Mouse (Mus musculus) ovary, postnatal 10 days (tissue): ENCODE data around the gene B4galnt3.

Experiments used
- DNase-seq: peaks from one replicate; pipeline ENCODE4 v3.0.0; 2022; ENCODE audit warnings: low spot score

The B4galnt3 gene

DNA sequence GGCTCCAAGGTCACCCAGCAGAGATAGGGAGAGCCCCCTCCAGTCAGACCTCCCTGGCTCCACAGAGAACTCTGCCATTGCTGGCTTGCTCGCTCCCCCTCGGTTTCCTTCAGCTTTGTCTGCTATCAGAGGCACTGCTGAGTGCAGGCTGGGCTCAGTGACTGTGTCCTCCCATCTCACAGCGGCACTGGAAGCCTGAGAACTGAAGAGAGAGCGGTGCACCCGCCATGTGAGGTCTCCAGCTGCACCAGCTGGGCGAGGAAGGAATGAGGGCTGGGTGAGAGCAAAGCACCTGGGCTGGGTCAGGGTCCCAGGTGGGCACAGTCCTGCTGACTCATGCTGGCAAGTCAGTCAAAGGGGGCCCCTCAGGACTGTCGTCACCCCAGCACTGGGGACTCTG is 108.6 kb downstream of the B4galnt3 start:
- no peak for DNase-seq

DNA sequence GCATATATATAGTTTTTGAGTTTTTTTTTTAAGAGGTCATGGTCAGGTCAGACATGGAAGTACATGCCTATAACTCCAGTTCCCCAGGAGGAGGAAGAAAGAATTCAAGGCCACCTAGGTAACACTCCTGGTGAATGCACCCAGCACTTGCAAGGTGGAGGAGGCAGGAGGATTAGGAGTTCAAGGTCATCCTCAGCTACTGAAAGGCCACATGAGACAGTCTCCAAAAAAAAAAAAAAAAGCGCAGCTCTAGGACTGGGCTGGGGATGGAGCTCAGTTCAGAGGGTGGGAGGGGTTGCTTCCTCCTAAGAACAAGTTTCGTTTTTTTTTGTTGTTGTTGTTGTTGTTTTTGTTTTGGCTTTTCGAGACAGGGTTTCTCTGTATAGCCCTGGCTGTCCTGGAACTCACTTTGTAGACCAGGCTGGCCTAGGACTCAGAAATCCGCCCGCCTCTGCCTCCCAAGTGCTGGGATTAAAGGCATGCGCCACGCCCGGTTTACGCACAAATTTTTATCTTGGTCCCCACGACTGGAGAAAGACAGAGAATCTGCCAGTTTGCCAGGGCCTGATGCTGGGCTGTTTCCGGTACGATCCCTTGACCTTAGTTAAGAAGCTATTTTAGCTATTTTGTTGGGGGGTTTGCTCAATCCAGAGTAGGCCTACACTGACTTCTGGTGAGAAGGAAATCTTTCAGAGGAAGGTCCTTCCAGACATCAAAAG is 109.2 kb downstream of the B4galnt3 start:
- no peak for DNase-seq

GRCm38 (mm10) chr6:120183771-120184170 is 110.6 kb downstream of the B4galnt3 start:
- DNase-seq: no peak

- no peak for DNase-seq
Observed at GRCm38 (mm10) chr6:120182160-120182559, 112.2 kb downstream of the B4galnt3 start.

GRCm38 (mm10) chr6:120180492-120180891 is 113.9 kb downstream of the B4galnt3 start:
- DNase-seq: no peak

- DNase-seq: no peak
Observed at GRCm38 (mm10) chr6:120179756-120180206, 114.6 kb downstream of the B4galnt3 start.

DNA sequence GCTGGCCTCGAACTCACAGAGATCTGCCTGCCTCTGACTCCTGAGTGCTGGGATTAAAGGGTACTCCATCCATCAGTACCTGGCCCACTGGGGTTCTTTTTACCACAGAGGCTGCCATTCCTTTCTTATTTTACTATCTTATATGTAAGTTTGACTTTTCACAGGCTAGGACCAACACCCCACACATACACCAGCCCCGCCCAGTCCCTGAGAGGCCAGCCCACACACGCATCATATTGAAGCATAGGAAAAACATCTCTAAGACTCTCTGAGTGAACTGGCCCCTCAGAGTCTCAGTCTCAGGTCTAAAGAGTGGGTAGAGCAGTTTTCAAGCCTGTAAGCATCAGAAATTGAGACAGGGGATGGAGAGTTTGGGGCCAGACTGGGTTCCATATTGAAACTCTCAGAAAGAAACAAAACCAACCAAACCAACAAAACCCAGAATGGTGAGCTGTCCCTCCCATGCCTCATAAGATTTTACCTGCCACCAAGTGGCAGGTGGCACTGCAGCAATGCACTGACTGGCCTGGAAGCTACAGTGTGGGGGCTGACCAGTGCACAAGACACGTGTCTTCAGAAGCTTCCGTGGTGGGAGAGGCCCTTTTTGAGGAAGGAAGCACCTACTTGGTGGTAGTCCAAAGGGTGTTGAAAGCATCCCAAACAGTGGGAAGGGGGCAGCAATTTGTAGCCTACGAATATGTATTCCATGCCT is 115.2 kb downstream of the B4galnt3 start:
- no peak for DNase-seq

DNA sequence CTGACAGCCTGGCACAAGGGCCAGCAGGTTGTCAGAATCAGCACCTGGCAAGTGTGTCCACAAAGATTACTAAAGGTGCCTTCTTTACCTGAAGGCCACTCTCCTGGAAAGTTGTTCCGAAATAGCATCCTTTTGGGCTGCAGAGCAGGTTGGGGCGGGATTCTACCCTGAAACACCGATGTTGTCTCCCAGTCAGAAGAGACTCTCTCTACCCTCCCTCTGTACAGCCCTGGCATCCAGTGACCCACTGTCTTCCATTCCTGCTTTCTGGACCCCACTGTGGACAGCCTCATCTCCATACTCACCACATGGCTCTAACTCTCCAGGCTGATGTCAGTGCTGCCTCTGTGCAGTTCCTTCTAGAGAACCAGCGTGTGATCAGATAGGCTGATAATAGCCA is 118.7 kb downstream of the B4galnt3 start:
- DNase-seq: no peak

GRCm38 (mm10) chr6:120174602-120175115 is 119.7 kb downstream of the B4galnt3 start:
- no peak for DNase-seq

- DNase-seq: no peak
Observed at GRCm38 (mm10) chr6:120174028-120174601, 120.2 kb downstream of the B4galnt3 start.

GRCm38 (mm10) chr6:120172294-120173017 is 121.9 kb downstream of the B4galnt3 start:
- DNase-seq: no peak

GRCm38 (mm10) chr6:120167574-120167973 is 126.8 kb downstream of the B4galnt3 start:
- DNase-seq: no peak

- no peak for DNase-seq
Observed at GRCm38 (mm10) chr6:120164765-120165164, 129.6 kb downstream of the B4galnt3 start.

GRCm38 (mm10) chr6:120162928-120163327 is 131.4 kb downstream of the B4galnt3 start:
- DNase-seq: no peak

DNA sequence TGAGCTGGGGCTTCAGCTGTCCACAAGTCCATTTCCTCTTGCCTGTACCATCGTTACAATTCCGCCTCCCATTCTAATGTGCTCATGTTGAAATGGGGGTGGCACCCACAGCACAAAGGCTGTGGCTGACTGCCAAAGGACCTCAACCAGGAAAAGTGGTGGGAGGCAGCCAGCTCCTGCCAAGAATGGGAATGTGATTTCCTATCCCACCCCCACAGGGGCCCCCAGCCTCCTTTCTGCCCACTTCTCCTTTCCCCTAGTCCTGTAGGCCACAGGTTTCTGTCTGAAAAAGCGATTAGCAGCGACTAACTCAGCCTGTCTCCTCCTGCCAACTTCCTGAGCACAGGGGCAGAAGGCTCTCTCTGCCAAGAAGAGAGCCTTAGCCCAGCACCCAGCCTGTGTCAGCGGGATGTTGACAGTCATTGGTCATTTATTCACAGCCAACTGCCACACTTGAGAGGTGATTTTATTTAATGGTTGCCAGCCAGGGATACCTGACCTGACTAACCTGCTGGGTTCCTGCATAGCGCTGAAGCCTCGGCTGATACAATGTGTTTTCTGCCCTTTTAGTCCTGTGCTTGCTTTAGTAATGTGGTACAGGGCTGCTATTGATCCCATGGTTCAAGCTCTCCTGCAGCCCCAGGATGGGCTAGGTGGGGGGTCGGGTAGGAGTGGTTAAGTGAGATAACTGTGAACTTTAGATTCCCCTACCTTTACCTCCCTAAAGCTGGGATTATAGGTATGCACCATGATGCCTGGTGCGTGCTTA is 135.0 kb downstream of the B4galnt3 start:
- no peak for DNase-seq

- DNase-seq: no peak
Observed at GRCm38 (mm10) chr6:120157479-120157878, 136.9 kb downstream of the B4galnt3 start.

DNA sequence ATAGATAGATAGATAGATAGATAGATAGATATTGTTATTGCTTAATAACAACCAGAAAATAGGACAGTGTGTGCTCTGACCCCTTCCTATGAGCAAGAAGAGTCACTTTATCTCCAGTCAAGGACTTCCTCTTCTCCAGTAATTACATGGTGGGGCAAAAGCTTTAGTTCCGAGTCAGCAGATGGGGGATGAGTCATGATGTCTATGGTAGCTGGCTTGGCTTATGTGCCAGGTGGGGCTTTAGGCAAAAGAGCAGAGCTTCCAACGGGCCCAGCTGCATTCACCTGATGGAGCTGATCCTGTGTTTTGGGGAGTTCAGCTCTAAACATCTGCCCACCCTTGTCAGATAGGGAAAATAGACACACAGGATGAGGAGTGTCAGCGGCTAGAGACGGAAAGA is 138.8 kb downstream of the B4galnt3 start:
- no peak for DNase-seq

DNA sequence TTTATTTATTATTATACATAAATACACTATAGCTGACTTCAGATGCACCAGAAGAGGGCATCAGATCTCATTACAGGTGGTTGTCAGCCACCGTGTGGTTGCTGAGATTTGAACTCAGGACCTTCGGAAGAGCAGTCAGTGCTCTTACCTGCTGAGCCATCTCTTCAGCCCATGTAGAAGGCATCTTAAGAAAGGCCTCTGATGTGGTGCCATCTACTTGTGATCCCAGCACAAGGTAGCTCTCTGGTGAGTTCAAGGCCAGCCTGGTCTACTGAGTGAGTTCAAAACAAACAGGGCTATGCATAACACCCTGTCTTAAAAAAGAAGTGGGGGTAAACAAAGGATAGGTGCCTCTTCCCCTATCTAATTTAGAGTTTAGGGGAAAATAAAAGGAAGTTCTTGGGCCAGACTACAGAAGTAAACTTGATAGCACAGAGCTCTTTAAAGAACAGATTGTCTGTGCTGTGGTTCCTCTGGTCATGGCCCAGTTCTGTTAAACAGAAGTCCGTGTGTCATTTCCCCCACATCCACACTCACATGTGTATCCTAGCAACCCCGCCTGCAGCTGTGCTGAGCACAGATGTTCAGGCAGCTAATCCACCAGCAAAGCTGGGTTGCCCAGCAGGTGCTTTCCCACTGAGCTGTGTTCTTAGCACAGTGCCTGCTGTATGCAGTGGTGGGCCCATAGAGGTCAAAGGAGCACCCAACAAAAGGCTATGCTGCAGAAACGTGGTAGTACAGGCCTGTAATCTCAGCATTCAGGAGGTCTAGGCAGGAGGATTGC is 139.6 kb downstream of the B4galnt3 start:
- no peak for DNase-seq
